Mouse (Mus musculus): Measurements from ENCODE around the gene Btnl10. TPM values are rescaled to one million over a fixed set of nuclear protein-coding genes. Genes with fewer than 3 reads are reported as not detected.
A peak's percentile ranks its signal among the peaks of the same experiment; 100 is the strongest.
"Not testable (repeated sequence)": the region's sequence is repeated elsewhere in the genome, so short reads cannot be mapped to it uniquely, and the experiment has no call there.

Btnl10 gene
- polyA plus RNA-seq, 1 experiment from 2014 or later = 0.80 TPM

DNA sequence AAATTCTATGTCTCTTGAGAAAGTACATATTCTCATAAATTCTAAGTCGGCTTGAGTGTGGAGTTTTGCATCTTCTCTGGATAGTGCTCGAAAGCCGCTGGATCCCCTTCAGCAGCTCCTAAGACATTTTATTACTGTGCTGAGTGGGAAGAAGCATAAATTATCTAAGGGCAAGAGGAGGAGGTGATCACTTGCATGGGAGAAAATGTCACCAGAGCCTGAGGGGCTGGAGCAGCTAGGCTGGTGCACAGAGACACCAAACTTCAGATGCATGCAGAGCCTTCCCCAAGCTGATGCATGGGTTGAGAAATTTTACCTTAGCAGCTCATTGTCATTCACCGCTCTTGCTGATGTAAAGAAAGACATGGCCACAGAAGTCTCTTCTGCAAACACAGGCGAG lies 26.4 kb downstream of the Btnl10 start:
- ATAC-seq (ENCODE audit: insufficient read depth, low FRiP score) = no peak
- H3K27me3 ChIP-seq (ENCODE audit: control insufficient read depth, insufficient read depth, low read length) = no peaks in the 10 kb centered on the region; the same call in 1 of the 2 replicates
- H3K36me3 ChIP-seq (ENCODE audit: control insufficient read depth, insufficient read depth, low read length) = no peaks in the 10 kb centered on the region
- WGBS = 73% methylated on average over 5 of the region's 5 CpGs
- peaks cover 9% of the 10 kb centered on the region; the same call in 1 of the 2 replicates for H3K4me1 ChIP-seq (ENCODE audit: control insufficient read depth, insufficient read depth, low read length)
- H3K4me3 ChIP-seq (replicated peaks; ENCODE audit: low read length) = no peak overlapping the region
- no peak overlapping the region for H3K4me2 ChIP-seq (ENCODE audit: low read depth, low read length)
- no peak overlapping the region for H3K27ac ChIP-seq (ENCODE audit: low read length)
- no peak overlapping the region for H3K9ac ChIP-seq (ENCODE audit: low read length)
- no peaks in the 10 kb centered on the region for H3K9me3 ChIP-seq (replicated peaks; ENCODE audit: control insufficient read depth, low read length)

DNA sequence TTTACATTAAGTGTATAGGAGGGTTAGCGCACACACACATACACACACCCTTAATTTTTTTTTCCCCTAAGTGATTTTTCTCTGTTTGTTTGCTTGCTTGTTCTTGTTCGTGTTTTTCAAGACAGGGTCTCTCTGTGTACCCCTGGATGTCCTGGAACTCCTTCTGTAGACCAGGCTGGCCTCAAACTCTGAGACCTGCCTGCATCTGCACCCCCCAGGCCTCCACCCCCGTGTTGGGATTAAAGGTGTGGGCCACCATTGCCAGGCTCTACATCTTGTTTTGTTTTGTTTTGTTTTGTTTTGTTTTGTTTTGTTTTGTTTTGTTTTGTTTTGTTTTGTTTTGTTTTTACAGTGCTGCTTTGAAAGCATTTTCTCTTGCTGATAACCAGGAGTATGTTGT lies 29.6 kb downstream of the Btnl10 start:
- no peak overlapping the region for H3K27ac ChIP-seq (ENCODE audit: low read length)
- WGBS = 70% methylated on average over 3 of the region's 3 CpGs
- no peak overlapping the region for H3K4me2 ChIP-seq (ENCODE audit: low read depth, low read length)
- no peaks in the 10 kb centered on the region; the same call in 1 of the 2 replicates for H3K27me3 ChIP-seq (ENCODE audit: control insufficient read depth, insufficient read depth, low read length)
- no peaks in the 10 kb centered on the region for H3K9me3 ChIP-seq (replicated peaks; ENCODE audit: control insufficient read depth, low read length)
- no peak overlapping the region for H3K9ac ChIP-seq (ENCODE audit: low read length)
- no peak overlapping the region for H3K4me3 ChIP-seq (replicated peaks; ENCODE audit: low read length)
- no peak for ATAC-seq (ENCODE audit: insufficient read depth, low FRiP score)
- H3K4me1 ChIP-seq (ENCODE audit: control insufficient read depth, insufficient read depth, low read length) = peaks cover 13% of the 10 kb centered on the region
- H3K36me3 ChIP-seq (ENCODE audit: control insufficient read depth, insufficient read depth, low read length) = no peaks in the 10 kb centered on the region

DNA sequence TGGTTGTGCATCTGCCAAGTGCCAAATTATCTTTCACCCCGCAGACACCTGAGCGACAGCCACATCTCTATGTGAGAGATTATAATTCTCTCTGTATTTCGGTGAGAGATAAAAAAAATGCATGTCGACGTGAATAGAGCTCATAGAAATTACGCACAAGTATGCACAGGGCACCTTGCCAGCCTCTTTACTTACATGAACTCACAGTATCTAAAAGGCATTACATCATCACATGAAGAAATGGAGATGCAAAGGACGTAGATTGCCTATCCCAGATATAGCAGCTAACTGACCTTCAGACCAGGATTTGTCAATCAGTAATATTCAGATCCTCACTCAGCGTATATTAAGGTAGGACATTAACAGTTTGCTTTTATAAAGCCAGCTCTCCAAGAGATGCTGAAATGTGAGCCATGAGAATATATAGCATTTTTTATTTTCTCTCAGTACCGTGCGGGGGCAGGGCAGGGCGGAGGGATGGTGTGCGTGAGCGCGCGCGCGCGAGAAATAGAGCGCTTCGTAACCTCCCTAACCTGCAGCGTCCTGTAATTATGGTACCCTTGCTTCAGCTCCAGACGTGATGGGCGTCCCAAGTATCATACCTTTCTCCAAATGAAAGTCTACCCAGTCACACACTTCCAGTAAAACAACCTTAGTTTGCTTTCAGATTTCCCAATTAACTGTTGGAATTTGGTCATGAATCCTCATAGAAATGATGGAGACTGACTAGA lies 30.3 kb downstream of the Btnl10 start:
- Histone ChIP-seq H3K9ac (ENCODE audit: low read length) (peak overlapping the region; percentile 24), H3K36me3 (ENCODE audit: control insufficient read depth, insufficient read depth, low read length) (no peaks in the 10 kb centered on the region)

DNA sequence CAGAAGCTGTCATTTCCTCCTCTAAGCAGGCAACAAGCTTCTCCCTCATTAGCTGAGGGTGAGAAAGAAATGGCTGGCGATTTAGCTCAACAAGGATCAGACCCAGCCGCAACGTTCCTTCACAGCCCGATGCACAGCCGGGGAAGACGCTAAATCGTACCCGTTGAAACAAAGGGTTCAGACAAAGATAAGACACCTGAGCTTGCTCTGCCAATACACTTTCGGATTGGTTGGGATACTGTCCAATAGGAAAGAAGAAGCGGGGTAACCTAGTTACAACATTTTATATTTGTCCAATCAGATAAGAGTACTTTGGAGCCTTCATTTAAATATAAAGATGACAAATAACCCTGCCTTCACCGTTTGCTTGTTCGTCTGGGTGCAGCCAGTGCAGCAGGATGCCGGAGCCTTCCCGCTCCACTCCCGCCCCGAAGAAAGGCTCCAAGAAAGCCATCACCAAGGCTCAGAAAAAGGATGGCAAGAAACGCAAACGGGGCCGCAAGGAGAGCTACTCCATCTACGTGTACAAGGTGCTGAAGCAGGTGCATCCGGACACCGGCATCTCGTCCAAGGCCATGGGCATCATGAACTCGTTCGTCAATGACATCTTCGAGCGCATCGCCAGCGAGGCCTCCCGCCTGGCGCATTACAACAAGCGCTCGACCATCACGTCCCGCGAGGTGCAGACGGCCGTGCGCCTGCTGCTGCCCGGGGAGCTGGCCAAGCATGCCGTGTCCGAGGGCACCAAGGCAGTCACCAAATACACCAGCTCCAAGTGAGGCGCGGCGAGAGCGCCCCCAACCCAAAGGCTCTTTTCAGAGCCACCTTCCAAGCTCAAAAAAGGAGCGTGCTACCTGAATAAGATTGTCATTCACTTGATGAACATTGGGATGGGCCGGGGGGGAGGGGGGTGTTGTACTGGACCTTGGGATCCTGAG lies 31.1 kb downstream of the Btnl10 start, which contains the start of gene Hist3h2ba:
TSS of gene Hist3h2ba (plus strand) at position 379 of the 938 bp plus-strand sequence.
- Histone ChIP-seq H3K9ac (ENCODE audit: low read length) (peak within 1 kb of the TSS; percentile 62), H3K27ac (ENCODE audit: low read length) (peak within 1 kb of the TSS; percentile 75), H3K4me1 (ENCODE audit: control insufficient read depth, insufficient read depth, low read length) (peaks cover 19% of the 10 kb centered on the region), H3K27me3 (ENCODE audit: control insufficient read depth, insufficient read depth, low read length) (no peaks in the 10 kb centered on the region; the same call in 1 of the 2 replicates), H3K4me2 (ENCODE audit: low read depth, low read length) (peak within 1 kb of the TSS; percentile 58), H3K4me3 (replicated peaks; ENCODE audit: low read length) (peak within 1 kb of the TSS; percentile 42), H3K9me3 (replicated peaks; ENCODE audit: control insufficient read depth, low read length) (no peaks in the 10 kb centered on the region), H3K36me3 (ENCODE audit: control insufficient read depth, insufficient read depth, low read length) (no peaks in the 10 kb centered on the region)
- under 1% methylated on average over 48 of the region's 48 CpGs for WGBS
- peak; percentile 90 for ATAC-seq (ENCODE audit: insufficient read depth, low FRiP score)

More for the DNA sequence above, 30.3 kb downstream of the Btnl10 start:
- peak overlapping the region; percentile 42 for H3K4me3 ChIP-seq (replicated peaks; ENCODE audit: low read length)
- 12% methylated on average over 23 of the region's 23 CpGs for WGBS
- ATAC-seq (ENCODE audit: insufficient read depth, low FRiP score) = peak; percentile 34; the same call in 1 of the 2 replicates
- H3K9me3 ChIP-seq (replicated peaks; ENCODE audit: control insufficient read depth, low read length) = no peaks in the 10 kb centered on the region
- peak overlapping the region; percentile 58 for H3K4me2 ChIP-seq (ENCODE audit: low read depth, low read length)
- H3K4me1 ChIP-seq (ENCODE audit: control insufficient read depth, insufficient read depth, low read length) = peaks cover 13% of the 10 kb centered on the region
- no peaks in the 10 kb centered on the region; the same call in 1 of the 2 replicates for H3K27me3 ChIP-seq (ENCODE audit: control insufficient read depth, insufficient read depth, low read length)
- peak overlapping the region; percentile 75 for H3K27ac ChIP-seq (ENCODE audit: low read length)

DNA sequence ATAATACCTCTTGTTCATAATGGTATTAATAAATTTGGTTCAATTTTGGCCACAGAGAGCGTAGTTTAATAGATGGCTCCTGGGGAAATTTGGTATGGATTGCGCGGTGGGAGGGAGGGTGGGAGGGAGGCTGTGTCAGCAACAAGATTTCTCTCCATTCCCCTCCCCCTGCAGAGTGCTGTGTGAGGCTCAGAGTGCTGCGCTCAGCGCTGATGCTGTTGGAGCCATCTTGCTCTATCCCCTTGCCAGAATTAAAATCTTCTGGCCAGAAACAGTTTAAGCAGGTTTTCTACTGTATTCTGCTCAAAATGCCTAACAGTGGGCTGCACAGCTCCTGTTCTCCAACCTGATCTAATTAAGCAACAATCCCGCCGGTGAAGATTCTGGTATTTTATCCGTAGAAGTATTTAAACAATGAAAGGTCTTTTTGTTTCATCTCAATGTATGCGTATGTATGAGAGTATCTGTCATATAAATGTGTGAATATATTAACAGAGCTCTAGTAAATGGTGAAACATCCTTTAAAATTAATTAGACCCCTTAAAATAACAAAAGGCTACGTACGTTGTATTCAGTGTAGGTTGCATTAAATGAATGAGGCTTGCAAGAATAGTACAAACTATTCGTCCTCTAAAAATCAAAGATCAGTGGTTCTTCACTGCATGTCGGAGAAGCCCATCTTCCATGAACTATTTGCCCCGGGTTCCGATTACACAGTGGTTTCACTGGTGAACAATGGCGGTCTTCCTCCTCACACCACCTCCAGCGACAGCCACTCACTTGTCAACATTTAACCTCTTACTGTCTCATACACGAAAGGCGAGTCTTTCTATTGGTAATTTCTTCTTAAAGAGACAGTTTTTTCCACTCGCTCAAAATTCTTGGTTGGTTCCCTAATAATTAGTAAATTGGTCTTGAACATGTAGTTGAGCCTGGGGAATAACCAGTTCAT lies 32.0 kb downstream of the Btnl10 start:
- Histone ChIP-seq H3K27me3 (ENCODE audit: control insufficient read depth, insufficient read depth, low read length) (no peaks in the 10 kb centered on the region; the same call in 1 of the 2 replicates), H3K4me2 (ENCODE audit: low read depth, low read length) (peak overlapping the region; percentile 58), H3K9ac (ENCODE audit: low read length) (peak overlapping the region; percentile 62), H3K4me1 (ENCODE audit: control insufficient read depth, insufficient read depth, low read length) (peaks cover 20% of the 10 kb centered on the region), H3K36me3 (ENCODE audit: control insufficient read depth, insufficient read depth, low read length) (no peaks in the 10 kb centered on the region), H3K4me3 (replicated peaks; ENCODE audit: low read length) (peak overlapping the region; percentile 42), H3K9me3 (replicated peaks; ENCODE audit: control insufficient read depth, low read length) (no peaks in the 10 kb centered on the region), H3K27ac (ENCODE audit: low read length) (peak overlapping the region; percentile 75)
- 13% methylated on average over 20 of the region's 20 CpGs for WGBS
- ATAC-seq (ENCODE audit: insufficient read depth, low FRiP score) = no peak

DNA sequence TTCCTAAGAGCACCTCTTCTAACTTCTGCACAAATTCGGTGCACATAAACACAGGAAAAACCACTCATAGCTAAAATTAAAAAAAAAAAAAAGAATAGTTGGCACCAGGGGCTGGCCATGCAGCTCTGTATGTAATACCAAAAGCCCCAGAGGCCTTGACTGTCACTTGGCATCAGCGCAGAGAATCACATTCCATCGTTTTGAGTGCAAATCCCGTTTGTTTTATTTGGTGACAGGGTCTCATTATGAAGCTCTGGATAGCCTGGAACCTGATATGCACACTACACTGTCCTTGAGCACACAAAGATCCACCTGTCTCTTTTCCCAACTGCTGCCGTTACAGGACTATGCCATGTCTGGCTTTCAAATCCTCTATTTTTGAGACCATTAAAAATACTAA lies 33.5 kb downstream of the Btnl10 start:
- H3K4me3 ChIP-seq (replicated peaks; ENCODE audit: low read length) = no peak overlapping the region
- H3K4me1 ChIP-seq (ENCODE audit: control insufficient read depth, insufficient read depth, low read length) = peaks cover 23% of the 10 kb centered on the region
- no peaks in the 10 kb centered on the region for H3K36me3 ChIP-seq (ENCODE audit: control insufficient read depth, insufficient read depth, low read length)
- ATAC-seq (ENCODE audit: insufficient read depth, low FRiP score) = no peak
- H3K27ac ChIP-seq (ENCODE audit: low read length) = no peak overlapping the region
- H3K27me3 ChIP-seq (ENCODE audit: control insufficient read depth, insufficient read depth, low read length) = no peaks in the 10 kb centered on the region; the same call in 1 of the 2 replicates
- no peak overlapping the region for H3K9ac ChIP-seq (ENCODE audit: low read length)
- no peak overlapping the region for H3K4me2 ChIP-seq (ENCODE audit: low read depth, low read length)
- H3K9me3 ChIP-seq (replicated peaks; ENCODE audit: control insufficient read depth, low read length) = no peaks in the 10 kb centered on the region
- WGBS = 75% methylated on average over 5 of the region's 5 CpGs

DNA sequence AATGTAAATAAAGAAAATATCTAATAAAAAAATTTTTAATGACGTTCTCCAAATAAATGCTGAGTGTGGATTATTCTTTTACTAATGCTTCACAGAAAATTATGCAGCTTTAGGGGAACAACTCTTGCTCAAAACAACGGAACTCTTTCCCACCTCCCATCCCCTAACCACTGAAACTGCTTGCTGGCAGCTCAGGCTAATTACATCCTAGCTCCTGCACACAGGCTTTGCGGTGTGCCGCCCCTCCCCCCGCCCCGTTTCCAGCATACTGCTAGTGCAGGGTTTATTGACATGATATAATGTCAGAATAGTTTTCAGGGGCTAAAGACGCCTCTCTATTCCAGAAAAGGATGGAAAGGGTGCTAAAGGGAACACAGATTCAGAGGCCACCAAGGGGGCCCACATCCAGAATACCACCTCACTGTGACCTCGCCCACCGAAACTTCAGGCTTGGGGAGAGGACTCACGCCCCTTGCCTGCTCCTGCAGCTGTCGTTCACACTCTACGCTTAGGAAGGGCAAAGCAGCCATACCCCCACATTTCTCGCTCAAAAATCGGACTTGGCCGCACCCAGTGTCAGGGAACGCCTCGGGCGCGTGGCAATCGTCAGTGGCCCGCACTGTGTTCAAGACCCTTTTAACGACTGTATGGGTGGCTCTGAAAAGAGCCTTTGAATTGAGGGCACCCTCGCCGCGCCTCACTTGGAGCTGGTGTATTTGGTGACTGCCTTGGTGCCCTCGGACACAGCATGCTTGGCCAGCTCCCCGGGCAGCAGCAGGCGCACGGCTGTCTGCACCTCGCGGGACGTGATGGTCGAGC lies 35.9 kb downstream of the Btnl10 start:
- peak overlapping the region; percentile 97 for H3K4me2 ChIP-seq (ENCODE audit: low read depth, low read length)
- H3K9me3 ChIP-seq (replicated peaks; ENCODE audit: control insufficient read depth, low read length) = no peaks in the 10 kb centered on the region
- WGBS = under 1% methylated on average over 33 of the region's 33 CpGs
- peak overlapping the region; percentile 90 for H3K27ac ChIP-seq (ENCODE audit: low read length)
- H3K9ac ChIP-seq (ENCODE audit: low read length) = peak overlapping the region; percentile 81
- ATAC-seq (ENCODE audit: insufficient read depth, low FRiP score) = peak; percentile 15
- H3K4me1 ChIP-seq (ENCODE audit: control insufficient read depth, insufficient read depth, low read length) = peaks cover 32% of the 10 kb centered on the region
- H3K27me3 ChIP-seq (ENCODE audit: control insufficient read depth, insufficient read depth, low read length) = no peaks in the 10 kb centered on the region
- H3K36me3 ChIP-seq (ENCODE audit: control insufficient read depth, insufficient read depth, low read length) = peaks cover 7% of the 10 kb centered on the region
- H3K4me3 ChIP-seq (replicated peaks; ENCODE audit: low read length) = peak overlapping the region; percentile 61

DNA sequence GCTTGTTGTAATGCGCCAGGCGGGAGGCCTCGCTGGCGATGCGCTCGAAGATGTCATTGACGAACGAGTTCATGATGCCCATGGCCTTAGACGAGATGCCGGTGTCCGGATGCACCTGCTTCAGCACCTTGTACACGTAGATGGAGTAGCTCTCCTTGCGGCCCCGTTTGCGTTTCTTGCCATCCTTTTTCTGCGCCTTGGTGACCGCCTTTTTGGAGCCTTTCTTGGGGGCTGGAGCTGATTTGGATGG lies 36.4 kb downstream of the Btnl10 start:
- peak overlapping the region; percentile 61 for H3K4me3 ChIP-seq (replicated peaks; ENCODE audit: low read length)
- H3K9me3 ChIP-seq (replicated peaks; ENCODE audit: control insufficient read depth, low read length); H3K27me3 ChIP-seq (ENCODE audit: control insufficient read depth, insufficient read depth, low read length); H3K36me3 ChIP-seq (ENCODE audit: control insufficient read depth, insufficient read depth, low read length); ATAC-seq (ENCODE audit: insufficient read depth, low FRiP score): not testable (repeated sequence)
- H3K9ac ChIP-seq (ENCODE audit: low read length) = peak overlapping the region; percentile 81
- peak overlapping the region; percentile 97 for H3K4me2 ChIP-seq (ENCODE audit: low read depth, low read length)
- under 1% methylated on average over 17 of the region's 17 CpGs for WGBS
- H3K4me1 ChIP-seq (ENCODE audit: control insufficient read depth, insufficient read depth, low read length) = peaks cover 31% of the 10 kb centered on the region
- peak overlapping the region; percentile 90 for H3K27ac ChIP-seq (ENCODE audit: low read length)
